Mouse (Mus musculus): ENCODE results near the gene Disp1.

DNA sequence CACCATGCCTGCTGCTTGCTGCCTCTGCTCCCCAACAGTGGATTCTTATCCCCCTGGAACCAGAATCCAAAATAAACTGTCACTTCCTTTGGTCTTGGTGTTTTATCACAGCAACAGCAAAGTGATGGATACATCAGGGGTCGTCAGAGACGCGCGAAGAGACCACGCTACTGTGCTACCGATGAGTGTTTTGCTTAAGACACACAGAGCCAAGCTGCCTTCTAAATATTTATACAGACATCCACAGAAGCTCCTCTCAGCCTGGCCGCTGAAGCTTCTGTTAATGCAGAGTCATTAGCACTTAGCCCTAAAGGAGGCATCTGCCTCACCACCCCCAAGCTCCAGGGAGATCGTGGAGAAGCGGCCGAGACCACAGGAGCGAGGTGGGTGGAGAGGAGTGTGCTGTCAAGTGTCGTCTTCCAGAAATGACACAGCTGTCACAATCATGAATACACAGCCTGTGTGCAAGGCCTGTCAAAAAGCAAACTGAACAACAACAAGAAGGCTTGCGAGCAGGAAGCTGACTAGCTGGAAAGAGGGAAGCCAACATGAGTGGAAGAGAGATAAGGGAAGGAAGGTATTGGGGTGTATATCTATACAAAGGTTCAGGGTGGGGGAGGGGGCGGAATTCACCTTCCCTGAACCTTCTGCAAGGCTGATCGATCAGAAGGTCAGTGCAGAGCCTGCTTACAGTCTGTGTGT is 146.1 kb downstream of the Disp1 start:
- TF ChIP-seq POLR2A (IDR thresholded peaks at IDR 0.05; ENCODE audit: insufficient read depth, low read depth, low read length) = no peak
- TF ChIP-seq CTCF (IDR thresholded peaks at IDR 0.05) = no peak
- TF ChIP-seq EP300 (IDR thresholded peaks at IDR 0.05; ENCODE audit: insufficient read depth, low read depth, low read length) = no peak

Measured in heart, adult 2 months (tissue).